Mouse (Mus musculus): Measurements from ENCODE around the gene Olfr1252.

Olfr1252 gene

GRCm38 (mm10) chr2:89724912-89725311, at the start of gene Olfr1252:
TSS of gene Olfr1252 (minus strand) at chr2:89725012.
- no peak for DNase-seq (ENCODE audit: low spot score)

- no peak for DNase-seq (ENCODE audit: low spot score)
Observed at GRCm38 (mm10) chr2:89756990-89757389, 32.2 kb upstream of the Olfr1252 start, which contains the start of gene Olfr1253. TSS of gene Olfr1253 (minus strand) at chr2:89757090.

DNA sequence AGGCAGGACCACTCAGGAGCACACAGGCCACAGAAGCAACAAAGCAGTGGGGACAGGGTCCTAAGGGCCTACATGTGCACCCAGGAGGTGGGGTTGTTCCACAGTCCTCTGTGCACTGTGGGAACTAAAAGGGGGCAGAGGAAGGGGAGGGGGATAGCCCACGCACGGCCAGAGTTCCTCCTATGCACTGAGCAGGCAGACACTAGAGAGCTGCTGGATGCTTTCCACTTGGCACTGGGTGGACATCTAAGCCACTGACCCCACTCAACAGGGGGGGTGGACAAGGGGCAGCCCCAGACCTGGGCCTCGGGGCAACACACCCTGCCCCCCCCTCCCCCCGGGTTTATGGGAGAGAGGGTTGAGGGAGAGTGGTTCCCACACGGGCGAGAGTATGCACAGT, 32.8 kb downstream of the Olfr1252 start:
- DNase-seq (ENCODE audit: low spot score) = no peak

DNA sequence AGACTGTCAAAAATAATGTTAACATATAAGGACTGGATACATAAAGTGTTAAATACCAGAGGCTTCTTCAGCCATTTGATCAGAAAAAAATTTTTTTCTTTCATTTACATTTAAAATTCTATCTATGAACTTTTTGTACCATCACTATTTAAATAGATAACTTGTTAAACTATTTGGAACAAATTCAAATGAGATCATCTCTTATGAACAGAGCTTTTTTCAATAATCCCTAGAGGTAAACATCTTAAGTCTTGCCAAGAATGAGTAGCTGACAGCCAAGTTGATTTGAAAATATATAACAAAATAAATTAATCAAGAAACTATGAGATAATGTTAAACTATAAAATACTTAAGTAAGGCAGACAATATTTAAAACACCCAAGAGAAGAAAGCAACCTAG, 53.0 kb downstream of the Olfr1252 start, which contains the start of gene Olfr1251:
Gene Olfr1251, minus strand, starts transcription at position 101 of the 400 bp plus-strand sequence.
- DNase-seq (ENCODE audit: low spot score) = no peak

All from ovary, postnatal 14 days (tissue).